Mouse (Mus musculus): Measurements from ENCODE around the gene Tbkbp1. TPM values are rescaled to one million over a fixed set of nuclear protein-coding genes. Genes with fewer than 3 reads are reported as not detected.

Tbkbp1 gene
- 29.6 and 37.5 TPM in 2 replicates for polyA plus RNA-seq (2012)

DNA sequence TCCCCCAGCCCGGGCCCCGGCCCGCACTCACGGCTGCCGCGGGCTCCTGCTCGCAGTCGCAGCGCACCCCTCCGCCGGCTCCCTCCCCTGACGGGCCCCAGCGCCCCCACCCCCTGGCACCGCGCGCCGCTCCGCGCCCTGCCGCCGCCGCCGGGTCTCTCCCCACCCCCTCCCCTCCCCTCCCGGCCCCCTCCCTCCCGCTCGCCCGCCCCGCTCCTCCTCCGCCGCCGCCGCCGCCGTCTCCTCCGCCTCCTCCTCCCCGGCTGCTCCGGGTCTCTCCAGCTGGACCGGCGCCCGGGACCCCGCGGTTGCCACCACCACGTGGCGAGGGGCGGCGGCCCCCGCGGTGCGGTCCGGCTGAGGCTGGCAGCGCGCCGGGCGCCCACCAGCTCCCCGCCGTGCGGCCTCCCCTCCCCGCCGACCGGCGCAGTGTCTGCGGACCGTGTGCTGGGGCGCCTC, at the start of gene Tbkbp1:
Gene Tbkbp1 (minus strand): TSS at position 153 of the 459 bp plus-strand sequence.

DNA sequence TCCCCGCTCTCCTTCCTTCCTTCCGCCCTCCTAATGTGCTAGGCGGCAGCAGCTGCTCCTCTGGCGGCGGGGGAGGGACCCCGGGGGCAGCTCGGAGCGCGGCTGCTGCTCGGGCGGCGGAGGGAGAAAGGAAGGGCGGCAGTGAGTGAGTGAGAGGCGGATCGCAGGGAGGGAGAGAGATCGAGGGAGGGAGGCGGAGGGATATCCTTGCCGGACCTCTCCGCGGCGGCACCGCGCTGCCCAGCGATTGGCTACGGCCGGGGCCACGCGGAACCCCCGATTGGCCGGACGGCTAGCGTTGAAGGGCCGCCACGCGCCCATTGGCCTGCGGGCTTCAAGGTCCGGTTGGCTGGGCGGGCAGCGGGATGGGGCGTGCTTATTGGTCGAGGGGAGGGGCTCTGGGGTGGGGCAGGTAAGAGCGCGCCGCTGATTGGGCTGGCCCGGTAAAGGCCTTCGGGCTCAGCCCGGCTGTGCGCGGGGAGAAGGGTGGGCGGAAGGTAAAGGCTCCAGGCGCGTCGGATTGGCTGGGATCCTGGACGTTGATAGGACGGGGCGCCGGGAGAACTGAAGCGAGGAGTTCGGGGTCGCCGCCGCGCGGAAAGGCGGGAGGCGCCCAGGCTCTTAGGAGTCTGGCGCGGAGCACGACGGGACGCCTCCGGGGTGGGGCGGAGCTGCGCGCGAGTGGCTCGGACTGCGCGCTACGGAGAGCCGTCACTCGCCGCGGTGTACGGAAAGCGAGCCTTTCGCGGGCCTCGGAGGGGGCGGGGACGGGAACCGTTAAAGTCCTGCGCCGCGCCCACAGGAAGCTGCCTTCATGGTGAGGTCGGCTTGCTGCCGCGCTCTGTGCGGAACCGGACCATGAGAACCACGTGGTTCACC, 36.7 kb upstream of the Tbkbp1 start, which contains the start of gene Kpnb1:
Gene Kpnb1 (minus strand): TSS at position 118 of the 879 bp plus-strand sequence.

DNA sequence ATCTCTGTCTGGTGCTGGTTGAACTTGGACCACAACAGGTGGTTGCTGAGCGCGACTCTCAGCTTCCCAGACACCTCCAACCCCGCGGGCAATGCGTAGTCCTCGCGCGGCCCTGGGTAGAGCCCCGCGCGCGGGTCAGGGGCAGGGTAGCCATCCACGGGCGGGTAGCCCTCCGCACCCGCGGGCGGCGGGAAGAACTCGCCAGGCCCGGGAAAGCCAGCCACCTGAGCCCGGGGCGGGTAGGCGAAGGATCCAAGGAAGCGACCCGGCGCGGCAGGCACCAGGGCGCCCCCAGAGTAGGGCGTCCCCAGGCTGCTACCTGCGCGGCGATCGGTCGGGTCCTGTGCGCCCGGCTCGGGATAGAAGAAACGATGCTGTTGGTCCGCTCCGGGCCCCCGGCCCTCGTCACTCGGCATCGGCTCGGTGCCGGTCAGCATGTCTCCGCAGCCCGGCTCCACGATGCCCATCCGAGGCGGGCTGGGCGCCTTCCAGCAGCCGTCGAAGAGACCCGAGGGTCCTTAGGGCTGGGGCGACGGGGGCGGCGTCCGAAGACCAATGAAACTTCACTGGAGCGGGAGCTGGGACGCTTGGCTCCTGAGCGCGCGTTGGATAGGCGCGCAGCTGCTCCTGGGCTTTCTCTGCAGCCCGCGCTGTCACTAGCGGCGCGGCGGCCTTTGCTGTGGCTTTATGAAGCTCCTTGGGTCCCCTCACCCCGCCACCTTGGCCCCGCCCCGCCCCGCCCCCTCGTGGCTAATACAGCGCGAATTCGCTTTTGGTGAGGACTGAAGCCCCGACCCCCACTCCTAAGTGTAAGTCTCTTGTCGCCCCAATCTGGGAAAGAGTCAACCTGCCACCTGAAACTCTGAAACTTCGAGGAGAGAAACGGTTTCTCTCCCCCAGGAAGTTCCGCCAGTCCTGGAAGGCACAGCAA, 36.4 kb downstream of the Tbkbp1 start, which contains the start of gene Tbx21:
Gene Tbx21 (minus strand): TSS at position 661 of the 931 bp plus-strand sequence.

Other genes with a start within 250 kb of the Tbkbp1 start
- gene Cdk5rap3, start 235.0 kb downstream of the Tbkbp1 start, polyA plus RNA-seq (2012), result 70.4 and 75.0 TPM in 2 replicates
- gene Prr15l, start 223.4 kb downstream of the Tbkbp1 start, polyA plus RNA-seq (2012), result not detected in 2 replicates
- gene Pnpo, start 207.5 kb downstream of the Tbkbp1 start, polyA plus RNA-seq (2012), result 18.1 and 21.9 TPM in 2 replicates
- 60.4 and 68.0 TPM in 2 replicates for gene Sp2, start 168.5 kb downstream of the Tbkbp1 start, polyA plus RNA-seq (2012)
- 0.17 and 0.29 TPM in 2 replicates for gene Sp6, start 138.1 kb downstream of the Tbkbp1 start, polyA plus RNA-seq (2012)
- gene Scrn2, start 121.6 kb downstream of the Tbkbp1 start, polyA plus RNA-seq (2012), result 33.6 and 35.9 TPM in 2 replicates
- 0.11 and 0.15 TPM in 2 replicates for gene Lrrc46, start 110.1 kb downstream of the Tbkbp1 start, polyA plus RNA-seq (2012)
- gene Mrpl10, start 109.9 kb downstream of the Tbkbp1 start, polyA plus RNA-seq (2012), result 36.3 and 38.0 TPM in 2 replicates
- 30.5 and 34.3 TPM in 2 replicates for gene Osbpl7, start 100.9 kb downstream of the Tbkbp1 start, polyA plus RNA-seq (2012)
- gene Tbx21, start 36.2 kb downstream of the Tbkbp1 start, polyA plus RNA-seq (2012), result 1.9 and 2.0 TPM in 2 replicates
- 36.5 and 38.9 TPM in 2 replicates for gene Kpnb1, start 36.4 kb upstream of the Tbkbp1 start, polyA plus RNA-seq (2012)
- gene Npepps, start 129.1 kb upstream of the Tbkbp1 start, polyA plus RNA-seq (2012), result 19.8 and 23.4 TPM in 2 replicates
- gene Mrpl45, start 164.2 kb upstream of the Tbkbp1 start, polyA plus RNA-seq (2012), result 8.4 and 10.2 TPM in 2 replicates
- 0.12 and 0.13 TPM in 2 replicates for gene Gpr179, start 200.6 kb upstream of the Tbkbp1 start, polyA plus RNA-seq (2012)
- 6.2 and 8.5 TPM in 2 replicates for gene Socs7, start 211.1 kb upstream of the Tbkbp1 start, polyA plus RNA-seq (2012)